Mouse (Mus musculus) liver, embryonic 11.5 days (tissue): ENCODE data around the gene Fbxo9. TPM values are rescaled to one million over a fixed set of nuclear protein-coding genes. Genes with fewer than 3 reads are reported as not detected.
A peak's percentile ranks its signal among the peaks of the same experiment; 100 is the strongest.

Source experiments
- ATAC-seq: fragments of 200-750 bp; cut with Nextera tagmentation; replicated peaks from 2 replicates; pipeline ENCODE4 v1.8.0; 2017; ENCODE audit warnings: moderate number of reproducible peaks, mild to moderate bottlenecking, moderate TSS enrichment, moderate library complexity; ENCODE audit not compliant: low FRiP score
- DNase-seq: peaks from one replicate; pipeline ENCODE4 v3.0.0-alpha.2; 2017; ENCODE audit warnings: low spot score
- H3K27ac ChIP-seq: fragments of 300-500 bp; sonication (generic); 2 replicates; pipeline ENCODE4 v1.5.1; 2014; ENCODE audit warnings: mild to moderate bottlenecking, low read depth, low read length, control low read depth
- H3K27me3 ChIP-seq: fragments of 300-500 bp; sonication (generic); replicated peaks from 2 replicates; pipeline ENCODE4 v1.6.1; 2014; ENCODE audit warnings: low read length, mixed read lengths; ENCODE audit not compliant: control insufficient read depth, insufficient read depth
- H3K36me3 ChIP-seq: fragments of 300-500 bp; sonication (generic); 2 replicates; pipeline ENCODE4 v1.6.1; 2014; ENCODE audit warnings: mild to moderate bottlenecking, low read length, moderate library complexity, mixed read lengths; ENCODE audit not compliant: control insufficient read depth, insufficient read depth
- H3K4me1 ChIP-seq: fragments of 300-500 bp; sonication (generic); replicated peaks from 2 replicates; pipeline ENCODE4 v1.6.1; 2014; ENCODE audit warnings: low read length, mixed read lengths; ENCODE audit not compliant: control insufficient read depth, insufficient read depth
- H3K4me2 ChIP-seq: fragments of 300-500 bp; sonication (generic); 2 replicates; pipeline ENCODE4 v1.6.1; 2014; ENCODE audit warnings: mild to moderate bottlenecking, control low read depth, moderate library complexity
- H3K4me3 ChIP-seq: fragments of 300-500 bp; sonication (generic); 2 replicates; pipeline ENCODE4 v1.5.1; 2014; ENCODE audit warnings: low read depth, low read length, control low read depth
- H3K9ac ChIP-seq: fragments of 300-500 bp; sonication (generic); 2 replicates; pipeline ENCODE4 v1.6.1; 2014; ENCODE audit warnings: low read depth, low read length, control low read depth
- H3K9me3 ChIP-seq: fragments of 300-500 bp; sonication (generic); 2 replicates; pipeline ENCODE4 v1.6.1; 2016; ENCODE audit warnings: low read length, inconsistent platforms, mixed read lengths; ENCODE audit not compliant: control insufficient read depth
- WGBS: fragments of 180-500 bp; shearing (Covaris S2); extraction: QIAGEN DNeasy Blood & Tissue Kit; methylation state at CpG from one replicate; pipeline ENCODE4 v1.1.7; 2014; 5-methylcytosine and 5-hydroxymethylcytosine counted together
- polyA plus RNA-seq: library from polyadenylated mRNA; unstranded; fragments of >200 nt; fragmentation: Nextera tagmentation; extraction: Ambion mirVana; gene quantifications from 2 replicates; pipeline ENCODE4 v1.2.1, GENCODE M21; 2014

Fbxo9 gene
- polyA plus RNA-seq, 1 experiment from 2014 or later = 56.6 TPM

GRCm38 (mm10) chr9:78105501-78105932 lies 3.3 kb downstream of the Fbxo9 start:
- Histone ChIP-seq H3K4me1 (peaks cover 28% of the 10 kb centered on the region), H3K27ac (peak overlapping the region; percentile 93), H3K36me3 (peaks cover 7% of the 10 kb centered on the region; the same call in 1 of the 2 replicates), H3K27me3 (no peaks in the 10 kb centered on the region), H3K4me2 (peak overlapping the region; percentile 81), H3K9me3 (no peaks in the 10 kb centered on the region), H3K9ac (peak overlapping the region; percentile 58), H3K4me3 (peak overlapping the region; percentile 85)
- 34% methylated on average over 6 of the region's 6 CpGs for WGBS
- DNase-seq (peak; percentile 58), ATAC-seq (peak; percentile 77)

DNA sequence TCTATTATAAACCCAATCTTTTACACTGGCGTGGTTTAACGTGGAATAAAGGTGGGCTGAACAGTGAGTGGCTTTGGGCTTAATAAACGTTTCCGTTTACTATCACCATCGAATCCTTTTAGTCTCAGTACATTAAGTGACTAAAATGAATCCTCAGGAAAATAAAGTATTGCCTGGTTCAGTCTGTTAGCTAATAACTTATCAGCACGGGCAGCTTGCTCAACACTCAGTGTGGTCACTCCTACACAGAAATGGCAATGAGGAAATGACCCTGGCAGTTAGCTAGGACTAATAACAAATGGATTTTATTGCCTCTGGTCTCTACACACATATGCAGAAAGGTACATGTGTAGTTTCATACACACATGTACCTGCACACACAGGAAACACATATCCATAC lies 3.9 kb downstream of the Fbxo9 start:
- DNase-seq (no peak), ATAC-seq (0 out of 2 replicates have a peak, but pooled peaks have one; percentile 24)
- H3K27me3 ChIP-seq = no peaks in the 10 kb centered on the region
- no peaks in the 10 kb centered on the region for H3K9me3 ChIP-seq
- H3K36me3 ChIP-seq = peaks cover 10% of the 10 kb centered on the region; the same call in 1 of the 2 replicates
- peak overlapping the region; percentile 85 for H3K4me3 ChIP-seq
- peak overlapping the region; percentile 58 for H3K9ac ChIP-seq
- peaks cover 28% of the 10 kb centered on the region for H3K4me1 ChIP-seq
- peak overlapping the region; percentile 81 for H3K4me2 ChIP-seq
- peak overlapping the region; percentile 93 for H3K27ac ChIP-seq
- 51% methylated on average over 6 of the region's 6 CpGs for WGBS

DNA sequence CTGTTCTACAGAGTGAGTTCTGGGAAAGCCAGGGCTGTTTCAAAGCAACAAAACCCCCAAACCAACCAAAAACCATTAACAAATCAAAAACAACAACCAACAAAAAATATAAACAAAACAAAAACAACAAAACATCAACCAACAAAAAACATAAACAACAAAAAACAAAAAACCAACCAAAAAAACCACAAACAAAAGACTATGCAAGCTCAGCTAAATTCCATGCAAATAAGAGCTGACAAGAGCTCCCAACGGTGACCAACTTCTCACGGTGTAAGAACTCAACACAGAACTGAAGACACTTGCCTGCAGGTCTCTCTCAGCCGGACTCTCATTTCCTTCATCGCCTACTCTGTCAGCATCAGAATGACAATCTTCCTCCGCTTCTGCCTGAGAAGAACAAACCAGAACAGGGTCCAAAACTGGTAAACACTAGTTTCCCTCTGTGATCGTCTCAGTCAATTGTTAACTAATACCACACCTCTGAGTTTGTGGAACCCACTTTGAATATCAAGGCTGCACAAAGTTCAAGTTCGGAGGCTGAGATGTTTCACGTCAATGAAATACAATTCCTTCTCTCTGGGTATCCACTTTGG lies 4.8 kb downstream of the Fbxo9 start:
- ATAC-seq (no peak), DNase-seq (no peak)
- Histone ChIP-seq H3K36me3 (peaks cover 13% of the 10 kb centered on the region; the same call in 1 of the 2 replicates), H3K27me3 (no peaks in the 10 kb centered on the region), H3K4me2 (peak overlapping the region; percentile 81), H3K27ac (0 out of 2 replicates have a peak overlapping the region, but pooled peaks have one; percentile 93), H3K9ac (no peak overlapping the region; the same call in 1 of the 2 replicates), H3K4me1 (peaks cover 28% of the 10 kb centered on the region), H3K9me3 (no peaks in the 10 kb centered on the region), H3K4me3 (no peak overlapping the region)
- WGBS = 82% methylated on average over 8 of the region's 8 CpGs

- Histone ChIP-seq H3K36me3 (peaks cover 34% of the 10 kb centered on the region), H3K27me3 (no peaks in the 10 kb centered on the region), H3K9ac (no peak overlapping the region), H3K4me2 (no peak overlapping the region), H3K4me1 (peaks cover 24% of the 10 kb centered on the region), H3K4me3 (no peak overlapping the region), H3K27ac (peak overlapping the region; percentile 48), H3K9me3 (peaks cover 7% of the 10 kb centered on the region; the same call in 1 of the 2 replicates)
- no peak for DNase-seq
- ATAC-seq = no peak
- 58% methylated on average over 4 of the region's 4 CpGs for WGBS
These were observed 7.4 kb downstream of the Fbxo9 start for GRCm38 (mm10) chr9:78101431-78101830.

DNA sequence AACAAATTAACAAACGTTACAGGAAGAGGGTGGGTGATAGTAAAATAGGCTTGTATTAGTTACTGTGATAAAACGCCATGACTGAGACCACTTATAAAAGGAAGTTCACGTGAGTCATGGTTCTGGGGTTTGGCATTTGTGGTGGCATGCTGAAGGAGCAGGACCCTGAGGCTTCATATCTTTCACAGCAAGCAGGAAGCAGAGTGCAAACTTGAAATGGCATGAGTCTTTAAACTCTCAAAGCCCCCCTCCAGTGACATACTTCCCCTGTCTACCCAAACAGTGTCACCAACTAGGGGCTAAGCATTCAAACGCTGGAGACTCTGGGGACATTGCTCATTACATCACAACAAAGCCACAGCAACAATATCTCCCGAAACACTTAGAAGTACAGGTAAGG lies 7.9 kb downstream of the Fbxo9 start:
- H3K27ac ChIP-seq = peak overlapping the region; percentile 48
- H3K4me2 ChIP-seq = no peak overlapping the region
- WGBS = 47% methylated on average over 5 of the region's 5 CpGs
- peaks cover 21% of the 10 kb centered on the region for H3K4me1 ChIP-seq
- no peak overlapping the region for H3K4me3 ChIP-seq
- H3K27me3 ChIP-seq = no peaks in the 10 kb centered on the region
- H3K9ac ChIP-seq = no peak overlapping the region
- ATAC-seq (no peak), DNase-seq (no peak)
- peaks cover 7% of the 10 kb centered on the region; the same call in 1 of the 2 replicates for H3K9me3 ChIP-seq
- H3K36me3 ChIP-seq = peaks cover 35% of the 10 kb centered on the region

DNA sequence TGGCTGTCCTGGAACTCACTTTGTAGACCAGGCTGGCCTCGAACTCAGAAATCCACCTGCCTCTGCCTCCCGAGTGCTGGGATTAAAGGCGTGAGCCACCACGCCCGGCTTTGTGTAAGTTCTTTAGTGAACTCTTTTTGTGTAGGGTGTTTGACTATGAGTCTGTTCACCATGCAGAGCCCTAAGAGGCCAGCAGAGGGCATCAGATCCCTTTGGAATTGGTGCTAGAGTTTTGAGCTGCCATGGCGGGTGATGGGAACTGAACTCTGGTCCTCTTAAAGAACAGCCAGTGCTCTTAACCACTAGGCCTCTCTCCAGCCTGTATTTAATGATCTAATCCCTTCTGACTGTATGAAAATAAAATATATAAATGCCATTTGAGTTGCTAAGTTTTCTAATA lies 12.5 kb downstream of the Fbxo9 start:
- peaks cover 4% of the 10 kb centered on the region; the same call in 1 of the 2 replicates for H3K4me1 ChIP-seq
- H3K36me3 ChIP-seq = peaks cover 46% of the 10 kb centered on the region
- no peak overlapping the region for H3K4me3 ChIP-seq
- no peak overlapping the region for H3K27ac ChIP-seq
- H3K9me3 ChIP-seq = peaks cover 7% of the 10 kb centered on the region; the same call in 1 of the 2 replicates
- 90% methylated on average over 5 of the region's 6 CpGs for WGBS
- no peaks in the 10 kb centered on the region for H3K27me3 ChIP-seq
- ATAC-seq (no peak), DNase-seq (no peak)
- H3K9ac ChIP-seq = no peak overlapping the region
- no peak overlapping the region for H3K4me2 ChIP-seq

DNA sequence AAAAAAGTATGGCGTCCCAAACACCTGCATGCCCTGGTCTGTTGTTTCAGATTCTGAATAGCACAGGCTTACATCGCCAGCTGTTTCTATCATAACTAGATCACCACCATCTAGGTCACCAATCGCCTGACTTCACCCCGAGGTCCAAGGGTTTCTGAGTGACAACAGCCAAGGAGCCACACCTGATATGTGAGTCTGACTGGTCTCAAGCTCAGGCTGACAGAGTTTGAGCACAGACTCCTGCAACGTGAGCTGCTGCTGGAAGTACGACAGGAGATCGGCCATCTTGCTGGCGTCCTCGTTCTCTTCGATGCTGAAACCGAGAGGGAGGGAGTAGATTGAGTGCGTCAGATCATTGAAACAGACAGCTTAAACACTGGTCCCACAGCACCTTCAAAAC lies 13.2 kb downstream of the Fbxo9 start:
- 93% methylated on average over 12 of the region's 12 CpGs for WGBS
- no peaks in the 10 kb centered on the region for H3K4me1 ChIP-seq
- H3K27me3 ChIP-seq = no peaks in the 10 kb centered on the region
- H3K9me3 ChIP-seq = peaks cover 7% of the 10 kb centered on the region; the same call in 1 of the 2 replicates
- H3K4me3 ChIP-seq = no peak overlapping the region
- H3K27ac ChIP-seq = no peak overlapping the region
- H3K36me3 ChIP-seq = peaks cover 42% of the 10 kb centered on the region
- H3K4me2 ChIP-seq = no peak overlapping the region
- no peak overlapping the region for H3K9ac ChIP-seq
- DNase-seq = no peak
- no peak for ATAC-seq

DNA sequence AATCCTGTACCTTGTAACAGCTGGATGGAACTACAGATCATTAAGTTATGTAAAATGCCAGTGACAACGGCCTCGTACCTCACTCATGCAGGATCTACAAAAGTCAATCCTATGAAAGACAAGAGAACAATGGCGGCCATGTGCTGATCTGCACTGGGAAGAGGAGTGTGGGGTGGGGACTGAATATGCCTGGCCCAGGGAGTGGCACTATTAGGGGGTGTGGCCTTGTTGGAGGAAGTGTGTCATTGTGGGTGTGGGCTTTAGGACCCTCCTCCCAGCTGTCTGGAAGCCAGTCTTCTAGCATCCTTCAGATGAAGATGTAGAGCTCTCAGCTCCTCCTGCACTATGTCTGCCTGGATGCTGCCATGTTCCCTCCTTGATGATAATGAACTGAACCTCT lies 18.3 kb downstream of the Fbxo9 start:
- no peak for DNase-seq
- H3K4me2 ChIP-seq = no peak overlapping the region
- H3K9me3 ChIP-seq = no peaks in the 10 kb centered on the region

DNA sequence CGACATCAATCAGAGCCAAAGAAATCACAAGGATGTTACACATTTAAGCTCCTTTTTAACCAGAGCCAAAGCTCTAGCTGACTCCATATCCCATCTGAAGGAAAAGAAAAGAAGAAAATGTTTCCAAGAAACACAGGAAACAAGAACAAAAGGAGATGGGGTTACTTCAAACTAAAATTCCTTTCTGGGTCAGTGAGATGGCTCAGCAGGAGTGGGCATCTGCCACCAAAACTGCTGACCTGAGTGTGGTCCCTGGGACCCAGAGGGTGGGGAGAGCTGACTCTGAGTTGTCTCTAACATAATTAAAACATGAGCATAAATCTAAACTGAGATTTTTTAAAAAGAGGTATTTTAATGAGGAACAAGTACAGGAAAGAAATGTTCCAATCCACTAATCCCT lies 19.0 kb downstream of the Fbxo9 start:
- peaks cover 15% of the 10 kb centered on the region for H3K36me3 ChIP-seq
- DNase-seq = no peak
- no peak for ATAC-seq
- no peaks in the 10 kb centered on the region for H3K27me3 ChIP-seq
- H3K4me2 ChIP-seq = no peak overlapping the region
- no peak overlapping the region for H3K4me3 ChIP-seq
- H3K27ac ChIP-seq = no peak overlapping the region
- 85% methylated on average over 1 of the region's 1 CpGs for WGBS
- H3K9me3 ChIP-seq = no peaks in the 10 kb centered on the region
- no peaks in the 10 kb centered on the region for H3K4me1 ChIP-seq
- no peak overlapping the region for H3K9ac ChIP-seq

More for the DNA sequence above, 18.3 kb downstream of the Fbxo9 start:
- H3K4me3 ChIP-seq = no peak overlapping the region
- peaks cover 17% of the 10 kb centered on the region for H3K36me3 ChIP-seq
- no peak for ATAC-seq
- no peaks in the 10 kb centered on the region for H3K27me3 ChIP-seq
- H3K27ac ChIP-seq = no peak overlapping the region
- H3K9ac ChIP-seq = no peak overlapping the region
- H3K4me1 ChIP-seq = no peaks in the 10 kb centered on the region
- 93% methylated on average over 3 of the region's 3 CpGs for WGBS
